Mouse (Mus musculus): ENCODE measurements around the gene Fmr1.

DNA sequence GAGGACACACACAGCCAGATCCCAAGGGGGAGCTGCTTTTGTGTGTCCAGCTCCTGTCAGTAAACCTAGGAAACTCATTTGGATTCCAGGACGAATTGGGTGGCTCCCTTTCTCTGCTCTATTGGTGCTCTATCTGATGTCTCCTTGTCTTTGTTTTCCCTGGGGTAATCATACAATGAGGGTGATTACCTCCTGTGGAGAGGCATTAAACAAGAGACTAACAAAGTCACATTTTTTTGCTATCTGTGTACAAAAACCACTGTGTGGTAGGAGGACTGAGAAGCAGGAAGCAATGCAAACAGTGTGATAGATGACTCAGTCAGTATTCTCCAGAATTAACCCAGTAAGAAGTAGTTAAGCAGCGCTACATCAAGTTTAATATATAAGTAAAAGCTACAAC lies 61.7 kb downstream of the Fmr1 start:
- TF ChIP-seq CTCF (IDR thresholded peaks at IDR 0.05; ENCODE audit: extremely low read depth, insufficient read length, insufficient replicate concordance, low read depth, low read length) (no peak), POLR2A (IDR thresholded peaks at IDR 0.05; ENCODE audit: low read depth, low read length) (no peak)

All from small intestine, adult 2 months (tissue).